Mouse (Mus musculus): ENCODE data around the gene Samd11. TPM values are rescaled to one million over a fixed set of nuclear protein-coding genes. Genes with fewer than 3 reads are reported as not detected.

Samd11 gene
- polyA plus RNA-seq, 1 experiment from 2014 or later = 0.59 TPM

DNA sequence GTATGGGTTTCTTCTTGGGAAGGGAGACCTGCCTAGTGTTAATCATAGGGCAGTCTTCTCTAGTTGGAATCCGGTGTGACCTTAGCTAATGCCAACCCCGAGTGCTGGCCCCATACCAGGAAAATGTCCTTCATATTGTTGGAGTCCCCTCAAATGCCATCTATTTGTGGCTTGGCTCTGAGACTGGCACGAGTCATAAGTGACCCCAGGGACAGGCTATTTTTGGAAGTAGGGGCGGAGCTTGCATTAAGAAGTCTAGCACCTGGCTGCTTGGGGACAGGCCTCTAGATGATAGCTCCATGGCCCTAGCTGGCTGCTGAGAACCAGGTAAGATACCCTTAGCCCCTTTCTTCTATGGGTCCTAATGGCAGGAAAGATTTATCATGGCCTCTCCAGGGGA, 39.8 kb downstream of the Samd11 start, which contains the start of gene Perm1:
Gene Perm1, plus strand, starts transcription at position 220 of the 400 bp plus-strand sequence.
- DNase-seq (ENCODE audit: low spot score) = no peak

DNA sequence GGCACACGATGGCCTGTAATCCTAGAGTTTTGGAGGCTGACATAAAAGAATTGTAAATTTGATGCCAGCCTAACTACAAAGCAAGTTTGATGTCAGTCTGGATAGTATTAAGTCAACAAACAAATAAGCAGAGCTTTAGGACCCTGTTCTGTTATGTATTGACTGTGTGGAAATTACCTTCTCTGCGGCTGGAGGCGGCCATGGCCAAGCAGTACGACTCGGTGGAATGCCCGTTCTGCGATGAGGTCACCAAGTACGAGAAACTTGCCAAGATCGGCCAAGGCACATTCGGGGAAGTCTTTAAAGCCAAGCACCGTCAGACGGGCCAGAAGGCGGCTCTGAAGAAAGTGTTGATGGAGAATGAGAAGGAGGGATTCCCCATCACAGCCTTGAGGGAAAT, 42.3 kb downstream of the Samd11 start:
- DNase-seq (ENCODE audit: low spot score) = no peak

DNA sequence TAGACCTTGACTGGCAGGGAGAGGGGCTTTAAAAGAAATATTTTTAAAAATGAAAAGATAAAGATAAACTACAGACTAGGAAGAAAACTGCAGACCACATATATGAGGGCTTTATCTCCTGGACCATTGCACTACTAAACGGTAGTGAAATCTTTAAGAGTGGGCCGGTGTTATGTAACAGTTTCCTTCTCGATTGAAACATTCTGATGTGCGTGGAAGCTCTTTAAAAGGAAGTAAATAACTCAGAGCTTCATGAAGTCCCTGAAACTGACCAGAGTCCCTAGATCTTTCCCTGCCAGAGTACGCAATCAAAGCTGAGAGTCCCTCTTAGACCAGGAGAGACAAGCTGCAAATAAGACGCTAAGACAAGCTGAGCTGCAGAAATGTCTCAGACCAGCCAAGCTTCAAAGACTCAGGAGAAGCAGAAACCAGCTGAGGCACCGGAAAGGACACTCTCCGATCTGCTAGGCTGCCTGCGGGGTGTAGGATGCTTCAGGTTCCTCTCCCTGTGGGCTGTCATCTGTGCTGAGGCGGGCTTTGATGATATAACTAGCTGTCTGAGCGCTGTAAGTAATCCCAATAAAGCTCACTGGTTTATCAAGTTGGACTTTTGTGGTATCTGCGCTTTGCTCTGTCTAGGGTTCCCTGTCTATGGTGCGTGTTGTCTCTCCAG, 45.4 kb downstream of the Samd11 start:
- no peak for DNase-seq (ENCODE audit: low spot score)

DNA sequence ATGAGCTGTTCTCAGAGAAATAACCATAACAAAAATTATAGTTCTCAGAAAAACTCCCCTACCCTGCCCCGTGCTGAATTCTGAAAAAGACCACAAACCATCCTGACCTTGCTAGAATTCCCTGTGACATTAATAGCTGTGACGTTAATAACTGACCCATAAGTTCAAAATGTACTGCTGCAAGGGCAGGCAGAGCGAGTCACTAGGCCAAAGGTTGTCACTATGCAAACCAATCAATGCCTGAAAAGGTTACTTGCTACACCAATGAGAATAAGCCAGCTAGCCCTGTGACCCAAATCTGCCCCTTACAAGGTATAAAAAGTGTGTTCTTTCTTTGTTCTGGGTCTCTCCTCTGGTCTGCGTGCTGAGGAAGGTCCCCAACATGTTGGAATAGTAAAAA, 46.6 kb downstream of the Samd11 start:
- DNase-seq (ENCODE audit: low spot score) = no peak

DNA sequence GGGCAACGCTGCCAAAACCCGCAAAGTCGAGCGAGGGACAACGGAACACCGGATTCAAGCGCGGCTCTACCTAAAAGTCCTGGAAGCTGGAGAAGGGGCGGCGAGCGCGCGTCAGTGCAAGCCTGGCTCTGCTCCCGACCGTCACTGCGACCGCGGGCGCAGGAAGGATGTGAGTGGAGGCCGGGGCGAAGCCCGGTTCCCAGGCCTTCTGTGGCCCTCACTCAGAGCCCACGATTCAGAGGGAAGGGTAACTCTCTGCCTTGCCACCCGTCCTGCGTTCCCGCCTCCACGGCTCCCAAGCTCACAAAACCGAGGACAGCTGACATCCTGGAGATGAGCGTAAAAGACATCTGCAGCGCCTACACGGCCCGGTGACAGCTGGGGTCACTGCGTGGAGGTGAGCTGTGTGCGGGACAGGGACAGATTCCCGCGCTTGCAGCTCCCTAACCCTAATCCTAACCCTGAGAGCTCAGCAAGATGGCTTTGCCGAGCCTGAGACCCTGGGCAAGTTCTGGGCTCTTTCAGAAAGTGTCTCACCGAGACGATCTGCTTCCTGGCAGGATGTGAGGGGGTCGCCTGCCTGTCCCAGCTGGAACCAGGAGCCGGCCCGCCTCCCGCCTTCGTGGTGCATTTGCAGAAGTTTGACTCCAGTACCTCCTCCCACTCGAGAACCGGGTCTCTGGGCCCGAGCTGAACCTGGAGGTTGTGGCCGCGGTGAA, 51.9 kb downstream of the Samd11 start:
- DNase-seq (ENCODE audit: low spot score) = peak; percentile 56

DNA sequence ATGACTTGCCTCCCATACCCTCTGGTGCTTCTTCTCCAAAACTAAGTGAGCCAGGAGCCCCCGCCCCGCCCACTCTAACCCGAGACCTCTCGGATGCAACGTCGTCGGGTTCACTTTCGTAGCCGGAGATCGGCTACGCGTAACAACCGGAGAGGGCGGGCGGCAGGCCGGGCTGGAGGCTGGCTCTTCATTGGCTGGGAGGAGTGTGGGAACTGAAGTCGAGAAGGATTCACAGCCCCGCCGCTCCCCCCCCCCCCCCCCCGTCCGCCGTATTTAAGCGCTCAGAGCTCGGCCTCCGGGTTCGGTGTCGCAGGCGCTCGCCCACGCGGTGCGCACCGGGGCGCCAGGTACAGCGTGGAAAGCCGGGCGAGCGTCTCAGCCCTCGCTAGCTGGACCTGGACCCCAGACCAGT, 52.5 kb downstream of the Samd11 start, which contains the start of gene AW011738:
Gene AW011738, plus strand, starts transcription at position 304 of the 412 bp plus-strand sequence.
- peak; percentile 86 for DNase-seq (ENCODE audit: low spot score)

DNA sequence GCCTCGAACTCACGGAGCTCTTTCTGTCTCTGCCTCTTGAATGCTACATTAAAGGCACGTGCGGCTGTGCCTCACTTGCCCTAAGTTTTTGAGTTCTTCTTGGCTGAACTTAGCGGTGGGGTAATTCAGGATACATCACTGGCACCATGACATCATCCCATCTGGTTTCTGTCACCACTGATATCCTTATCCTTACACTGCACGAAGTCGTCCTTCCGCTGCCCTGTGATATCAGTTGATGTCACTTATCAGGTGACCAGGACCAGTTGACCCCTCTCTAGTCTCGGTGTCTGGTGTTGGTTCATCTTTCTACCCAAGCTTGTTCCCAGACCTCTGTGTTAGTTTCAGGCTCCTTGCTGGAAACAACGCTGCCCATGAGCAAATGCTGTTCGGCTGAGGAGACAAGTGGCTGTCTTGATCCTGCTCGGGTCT, 53.0 kb downstream of the Samd11 start:
- no peak for DNase-seq (ENCODE audit: low spot score)

DNA sequence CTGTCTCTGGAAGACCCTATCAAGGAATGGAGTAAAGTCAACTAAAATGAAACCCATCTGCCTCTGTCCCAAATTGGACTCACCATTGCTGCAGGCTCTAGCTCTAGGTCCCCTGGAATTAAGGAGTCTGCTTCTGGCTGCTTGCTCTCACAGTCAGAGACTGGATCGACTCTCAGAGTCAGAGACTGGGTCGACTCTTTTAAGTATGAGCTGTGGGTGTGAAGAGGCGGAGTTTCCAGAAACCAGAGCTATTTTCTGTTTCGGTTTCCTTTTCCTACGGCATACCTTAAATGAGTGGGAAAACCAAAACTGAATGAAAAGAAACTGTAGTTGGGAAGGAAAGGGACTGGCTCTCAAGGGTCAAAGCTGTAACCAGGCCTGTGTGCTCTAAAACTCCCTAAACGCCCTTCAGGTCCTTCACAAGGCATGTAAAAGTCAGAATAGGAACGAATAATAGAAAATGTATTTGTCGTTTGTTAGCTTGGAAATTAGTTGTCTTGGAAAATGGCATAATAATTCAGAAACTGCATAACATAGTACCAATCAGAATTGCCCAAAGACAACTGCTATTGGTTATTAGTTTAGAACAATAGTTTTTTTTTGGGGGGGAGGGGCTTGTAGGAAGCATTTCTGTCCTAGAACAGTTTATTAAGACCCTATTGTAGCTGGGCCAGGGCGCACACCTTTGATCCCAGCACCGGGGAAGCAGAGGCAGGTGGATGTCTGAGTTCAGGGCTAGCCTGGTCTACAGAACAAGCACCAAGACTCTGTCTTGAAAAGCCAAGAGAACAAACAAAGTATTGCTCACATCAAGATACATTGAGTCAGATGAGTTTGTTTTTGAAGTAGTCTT, 54.6 kb downstream of the Samd11 start, which contains the start of gene Isg15:
Gene Isg15, minus strand, starts transcription at position 196 of the 853 bp plus-strand sequence.
- peak; percentile 66 for DNase-seq (ENCODE audit: low spot score)

DNA sequence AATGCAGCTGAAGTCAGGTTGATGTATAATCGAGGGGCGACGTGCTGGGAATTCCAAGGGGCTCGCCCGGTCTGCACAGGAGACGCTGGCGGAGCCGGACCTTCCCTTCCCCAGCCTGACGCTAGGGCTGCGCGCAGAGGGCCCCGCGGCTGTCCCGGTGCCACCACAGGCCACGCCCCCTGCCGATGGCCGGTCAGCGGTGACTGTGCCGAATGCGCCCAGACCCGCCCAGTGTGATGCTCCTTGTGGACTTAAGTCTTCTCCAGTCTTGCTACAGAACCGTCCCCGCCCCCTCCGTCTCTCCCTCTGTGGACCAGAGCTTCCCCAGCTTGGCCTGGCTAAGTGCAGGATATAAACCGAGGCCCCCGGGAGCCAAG, 57.6 kb downstream of the Samd11 start:
- peak; percentile 54 for DNase-seq (ENCODE audit: low spot score)

DNA sequence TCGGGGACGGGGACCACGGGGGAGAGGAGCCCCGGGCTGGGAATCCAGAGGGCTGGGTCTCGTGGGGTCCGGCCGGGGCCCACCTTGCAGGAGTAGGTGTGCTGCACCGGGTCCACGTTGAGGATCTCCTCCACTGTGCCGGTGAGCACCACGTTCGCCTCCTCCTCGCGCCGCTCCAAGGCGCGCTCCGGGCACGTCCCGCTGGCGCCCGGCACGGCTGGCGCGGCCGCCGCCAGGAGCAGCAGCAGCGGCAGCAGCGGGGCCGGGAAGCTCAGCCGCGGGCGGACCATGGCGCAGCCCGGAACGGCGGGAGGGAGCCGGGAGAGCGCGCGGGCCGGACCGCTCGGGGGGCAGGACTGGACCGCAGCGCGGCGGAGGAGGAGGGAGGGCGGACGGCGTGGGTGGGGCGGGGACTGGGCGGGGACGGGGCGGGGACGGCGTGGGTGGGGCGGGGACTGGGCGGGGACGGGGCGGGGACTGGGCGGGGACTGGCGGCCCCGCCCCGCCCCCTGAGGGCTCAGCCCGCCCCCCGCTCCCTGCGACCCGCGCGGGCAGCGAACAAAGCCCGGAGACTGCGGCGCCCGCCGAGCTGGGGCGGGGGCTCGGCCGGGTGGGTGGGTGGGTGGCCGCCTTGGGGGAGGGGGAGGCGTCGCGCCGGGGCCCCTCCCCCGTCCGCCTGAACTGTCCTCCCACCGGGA, 58.2 kb downstream of the Samd11 start, which contains the start of gene Agrn:
Gene Agrn, minus strand, starts transcription at position 358 of the 698 bp plus-strand sequence.
- DNase-seq (ENCODE audit: low spot score) = peak; percentile 67

Small RNA genes within 50 kb of the gene (microRNA-seq; reads per million reads assigned to microRNA genes)
- 3.3 reads per million for gene Mir7658 (ENCODE audit: borderline number of aligned reads)

Other genes starting within 250 kb of the Samd11 start
- 7.9 and 9.5 TPM in 2 replicates for gene Tnfrsf4, start 241.8 kb downstream of the Samd11 start, polyA plus RNA-seq (2015; fragmentation: Nextera tagmentation; extraction: Ambion mirVana)
- gene Tnfrsf18, start 229.5 kb downstream of the Samd11 start, polyA plus RNA-seq (2015; fragmentation: Nextera tagmentation; extraction: Ambion mirVana) = 13.9 and 14.8 TPM in 2 replicates
- 0.27 and 0.35 TPM in 2 replicates for gene Ttll10, start 196.2 kb downstream of the Samd11 start, polyA plus RNA-seq (2015; fragmentation: Nextera tagmentation; extraction: Ambion mirVana)
- 16.3 and 17.5 TPM in 2 replicates for gene 9430015G10Rik, start 145.7 kb downstream of the Samd11 start, polyA plus RNA-seq (2015; fragmentation: Nextera tagmentation; extraction: Ambion mirVana)
- 0.09 and 0.23 TPM in 2 replicates for gene Rnf223, start 125.1 kb downstream of the Samd11 start, polyA plus RNA-seq (2015; fragmentation: Nextera tagmentation; extraction: Ambion mirVana)
- gene Agrn, start 58.2 kb downstream of the Samd11 start, polyA plus RNA-seq (2015; fragmentation: Nextera tagmentation; extraction: Ambion mirVana) = 10.4 and 11.6 TPM in 2 replicates
- 70.8 and 74.6 TPM in 2 replicates for gene Isg15, start 54.8 kb downstream of the Samd11 start, polyA plus RNA-seq (2015; fragmentation: Nextera tagmentation; extraction: Ambion mirVana)
- gene AW011738, start 52.4 kb downstream of the Samd11 start, polyA plus RNA-seq (2015; fragmentation: Nextera tagmentation; extraction: Ambion mirVana) = 11.4 and 11.9 TPM in 2 replicates
- gene Perm1, start 39.8 kb downstream of the Samd11 start, polyA plus RNA-seq (2015; fragmentation: Nextera tagmentation; extraction: Ambion mirVana) = 0.96 and 1.0 TPM in 2 replicates
- gene Plekhn1, start 20.8 kb downstream of the Samd11 start, polyA plus RNA-seq (2015; fragmentation: Nextera tagmentation; extraction: Ambion mirVana) = 15.6 and 16.3 TPM in 2 replicates
- 82.9 and 89.1 TPM in 2 replicates for gene Noc2l, start 19.6 kb downstream of the Samd11 start, polyA plus RNA-seq (2015; fragmentation: Nextera tagmentation; extraction: Ambion mirVana)
- gene Vmn2r-ps159, start 75.4 kb upstream of the Samd11 start, polyA plus RNA-seq (2015; fragmentation: Nextera tagmentation; extraction: Ambion mirVana) = not detected in 2 replicates